Mouse (Mus musculus): ENCODE measurements around the gene Gpr15.

Gene Gpr15

GRCm38 (mm10) chr16:58718666-58719120 is at the start of gene Gpr15:
Gene Gpr15 (minus strand): TSS chr16:58719070.
- DNase-seq (ENCODE audit: low read depth in 1 of 2, low spot score in 2 of 2), result no peak

- no peak for DNase-seq (ENCODE audit: low read depth in 1 of 2, low spot score in 2 of 2)
Measured at GRCm38 (mm10) chr16:58763076-58763475, 44.2 kb upstream of the Gpr15 start, which contains the start of gene Olfr172. Gene Olfr172 (minus strand): TSS chr16:58763176.

GRCm38 (mm10) chr16:58756191-58756590 is 37.3 kb upstream of the Gpr15 start:
- DNase-seq (ENCODE audit: low read depth in 1 of 2, low spot score in 2 of 2), result no peak

DNA sequence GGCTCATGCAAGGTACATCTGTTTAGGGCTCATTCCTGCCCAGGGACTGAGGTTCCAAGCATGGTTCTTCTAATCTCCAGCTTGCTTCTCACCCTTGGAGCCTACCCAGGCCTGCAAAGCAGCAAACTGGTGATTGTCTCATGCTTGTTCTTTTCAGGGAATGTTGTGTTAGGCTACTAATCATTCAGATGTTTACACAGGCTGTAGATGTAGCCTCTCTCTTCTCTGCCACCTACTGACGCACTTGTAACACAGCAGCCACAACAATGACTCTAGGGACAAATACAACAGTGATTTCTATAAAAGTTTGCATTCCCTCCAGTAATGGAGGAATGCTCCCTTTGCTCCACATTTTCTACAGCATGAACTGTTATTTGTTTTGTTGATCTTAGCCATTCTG is 32.4 kb upstream of the Gpr15 start:
- no peak for DNase-seq (ENCODE audit: low read depth in 1 of 2, low spot score in 2 of 2)

DNA sequence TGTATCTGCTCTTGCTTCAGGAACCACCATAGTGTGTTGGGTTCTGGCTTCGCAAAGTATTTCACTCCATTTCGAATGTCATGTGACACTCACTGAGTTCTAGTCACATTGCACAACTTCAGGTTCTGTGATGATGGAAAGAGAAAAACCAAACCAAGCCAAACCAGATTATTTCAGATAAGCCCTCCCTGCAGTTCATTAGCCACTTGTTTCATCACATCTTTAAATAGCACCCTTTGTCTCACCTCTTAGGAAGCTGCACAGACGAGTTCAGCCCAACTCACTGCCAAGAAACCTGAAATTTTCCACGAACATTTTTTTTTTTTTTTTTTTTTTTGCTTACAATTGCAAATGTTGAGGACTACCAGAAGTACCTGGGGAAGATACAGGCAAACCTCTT is 27.8 kb upstream of the Gpr15 start:
- no peak for DNase-seq (ENCODE audit: low read depth in 1 of 2, low spot score in 2 of 2)

GRCm38 (mm10) chr16:58740751-58741150 is 21.9 kb upstream of the Gpr15 start:
- DNase-seq (ENCODE audit: low read depth in 1 of 2, low spot score in 2 of 2), result no peak

DNA sequence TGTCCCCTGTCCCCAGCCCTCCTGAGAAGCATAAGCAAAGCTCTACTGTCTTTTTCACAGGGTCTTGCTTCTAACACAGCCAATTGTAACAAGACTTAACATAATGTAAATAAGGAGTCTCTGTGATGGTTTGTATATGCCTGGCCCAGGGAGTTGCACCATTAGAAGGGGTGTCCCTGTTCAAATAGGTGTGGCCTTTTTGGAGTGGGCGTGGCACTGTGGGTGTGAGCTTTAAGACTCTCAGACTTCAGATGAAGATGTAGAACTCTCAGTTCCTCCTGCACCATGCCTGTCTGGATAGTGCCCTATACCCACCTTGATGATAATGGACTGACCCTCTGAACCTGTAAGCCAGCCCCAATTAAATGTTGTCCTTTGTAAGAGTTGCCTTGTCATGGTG is 19.9 kb upstream of the Gpr15 start:
- no peak for DNase-seq (ENCODE audit: low read depth in 1 of 2, low spot score in 2 of 2)

DNA sequence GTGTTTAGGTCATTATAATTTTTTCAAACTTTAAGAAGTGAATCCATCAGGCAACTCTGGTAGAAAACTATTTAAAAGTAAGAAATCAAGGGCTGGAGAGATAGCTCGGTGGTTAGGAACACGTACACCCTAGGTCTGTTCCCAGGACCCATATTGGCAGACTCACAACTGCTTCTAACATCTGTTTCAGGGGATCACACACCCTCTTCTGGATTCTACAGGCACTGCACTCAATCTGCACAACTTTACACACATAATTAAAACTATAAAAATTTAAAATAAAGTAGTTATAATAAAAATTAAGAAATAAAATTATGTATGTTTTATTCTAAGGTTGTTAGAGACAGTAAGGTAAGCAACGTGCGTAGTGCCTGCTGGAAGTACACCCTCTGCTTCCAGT is 19.3 kb upstream of the Gpr15 start:
- DNase-seq (ENCODE audit: low read depth in 1 of 2, low spot score in 2 of 2), result no peak

DNA sequence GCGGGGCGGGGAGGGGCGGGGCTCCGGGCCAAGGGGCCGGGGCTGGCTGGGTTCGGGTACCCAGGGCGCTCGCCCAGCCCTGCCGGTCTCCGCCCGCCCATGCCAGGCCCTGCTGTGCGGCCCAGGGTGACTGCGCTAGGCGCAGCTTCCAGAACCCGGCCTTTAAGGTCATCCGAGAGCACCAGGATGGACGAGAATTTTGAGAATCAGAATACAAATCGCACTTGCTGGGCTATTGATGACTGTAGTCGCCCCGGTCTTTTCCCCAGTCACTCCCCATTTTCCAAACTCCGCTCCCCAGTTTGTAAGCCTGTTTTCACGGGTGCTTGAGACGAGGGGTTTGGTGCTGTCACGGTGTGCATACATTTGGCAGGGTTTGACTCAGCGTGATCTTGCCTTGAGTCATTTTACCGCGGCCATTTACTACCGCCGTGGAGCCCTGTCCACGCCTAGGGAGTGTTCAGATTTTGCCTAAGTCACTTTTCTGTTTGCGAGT is 9.4 kb upstream of the Gpr15 start:
- no peak for DNase-seq (ENCODE audit: low read depth in 1 of 2, low spot score in 2 of 2)

DNA sequence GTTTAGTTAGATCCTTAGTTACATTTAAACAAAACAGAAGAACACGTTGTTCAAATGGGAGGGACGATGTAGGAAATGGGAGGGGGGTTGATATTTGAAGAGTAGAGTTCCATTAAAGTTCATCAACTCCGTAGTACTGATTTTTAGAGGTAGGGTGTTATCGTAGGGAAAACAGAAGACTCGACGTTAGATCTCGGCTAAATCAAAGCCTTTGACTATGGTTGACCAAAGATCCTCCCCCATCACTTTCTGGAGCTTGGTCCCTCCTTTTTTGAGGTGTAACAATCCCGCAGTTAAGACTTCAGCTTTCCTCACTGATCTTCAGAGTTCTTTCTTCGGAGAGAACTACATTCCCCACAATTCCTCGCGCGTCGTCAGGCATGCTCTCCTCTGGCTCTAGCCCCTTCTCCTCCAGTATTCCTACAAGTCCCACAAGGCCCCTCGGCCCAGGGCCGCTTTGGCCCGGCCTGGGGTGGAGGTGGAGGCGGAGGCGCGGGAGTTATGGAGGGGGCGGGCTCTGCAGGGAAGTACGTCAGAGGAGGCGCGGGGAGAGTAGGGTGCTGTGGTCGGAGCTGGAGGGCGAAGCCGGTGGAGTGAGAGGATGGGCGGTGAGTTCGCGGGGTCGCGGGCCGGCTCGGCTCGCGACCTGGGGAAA is 8.7 kb upstream of the Gpr15 start, which contains the start of gene Cldnd1:
Gene Cldnd1, plus strand, starts transcription at position 434 of the 655 bp plus-strand sequence.
- peak; percentile 90 for DNase-seq (ENCODE audit: low read depth in 1 of 2, low spot score in 2 of 2)

DNA sequence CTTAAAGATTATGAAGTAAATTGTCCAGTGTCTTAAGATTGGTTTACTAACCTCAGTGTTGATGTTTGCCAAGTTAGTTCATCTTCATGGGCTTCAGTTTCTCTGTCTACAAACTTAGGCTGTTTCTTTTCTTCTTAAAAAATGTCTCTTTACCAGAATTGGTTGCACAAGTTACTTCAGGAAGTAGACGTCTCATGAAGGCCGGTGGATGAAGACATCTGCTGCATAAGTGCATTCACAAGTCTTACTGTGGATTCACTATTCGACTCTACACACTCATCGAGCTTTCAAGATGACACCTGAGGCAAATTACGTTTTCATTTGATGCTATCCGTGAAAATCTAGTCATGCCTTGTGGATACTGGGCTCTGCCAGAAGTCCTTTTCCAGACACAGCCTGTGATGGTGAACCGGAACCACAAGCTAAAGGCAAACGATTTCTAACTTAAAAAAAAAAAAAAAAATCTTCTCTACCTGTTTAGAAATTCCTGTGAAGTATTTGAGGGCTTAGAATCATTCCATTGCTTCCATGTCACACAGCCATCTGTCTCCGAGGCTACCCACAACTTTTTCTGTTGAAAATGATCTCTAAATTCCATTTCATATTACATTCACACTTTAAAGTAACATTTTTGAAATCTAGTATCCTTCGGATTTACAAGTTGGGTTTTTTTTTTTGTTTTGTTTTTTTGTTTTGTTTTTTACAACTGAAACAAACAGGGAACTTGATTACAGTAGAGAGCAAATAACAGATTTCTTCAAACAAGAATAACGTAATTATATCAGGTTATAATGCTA is 8.0 kb upstream of the Gpr15 start:
- DNase-seq (ENCODE audit: low read depth in 1 of 2, low spot score in 2 of 2), result no peak

GRCm38 (mm10) chr16:58722292-58722691 is 3.4 kb upstream of the Gpr15 start:
- no peak for DNase-seq (ENCODE audit: low read depth in 1 of 2, low spot score in 2 of 2)

- DNase-seq (ENCODE audit: low read depth in 1 of 2, low spot score in 2 of 2), result no peak
Measured at GRCm38 (mm10) chr16:58715018-58715417, 3.9 kb downstream of the Gpr15 start.

DNA sequence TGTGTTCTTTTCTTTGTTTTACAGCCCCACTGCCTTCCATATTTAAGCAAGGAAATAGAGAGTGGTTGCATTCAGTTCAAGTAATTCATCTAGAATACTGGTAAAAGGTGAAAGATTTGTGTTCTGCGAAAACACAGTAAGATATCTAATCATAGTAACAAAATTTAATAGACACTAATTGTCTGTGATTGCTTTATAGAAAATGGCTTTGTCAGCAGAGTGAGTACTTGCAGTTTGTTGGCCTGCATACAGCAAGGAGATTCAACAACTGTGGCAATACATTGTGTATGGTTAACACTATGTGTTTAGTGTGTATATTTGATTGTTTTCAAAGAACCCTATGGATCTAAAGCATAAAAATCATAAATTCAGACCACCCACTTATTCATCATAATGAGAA is 5.7 kb downstream of the Gpr15 start:
- DNase-seq (ENCODE audit: low read depth in 1 of 2, low spot score in 2 of 2), result no peak

GRCm38 (mm10) chr16:58712221-58712620 is 6.6 kb downstream of the Gpr15 start:
- no peak for DNase-seq (ENCODE audit: low read depth in 1 of 2, low spot score in 2 of 2)

DNA sequence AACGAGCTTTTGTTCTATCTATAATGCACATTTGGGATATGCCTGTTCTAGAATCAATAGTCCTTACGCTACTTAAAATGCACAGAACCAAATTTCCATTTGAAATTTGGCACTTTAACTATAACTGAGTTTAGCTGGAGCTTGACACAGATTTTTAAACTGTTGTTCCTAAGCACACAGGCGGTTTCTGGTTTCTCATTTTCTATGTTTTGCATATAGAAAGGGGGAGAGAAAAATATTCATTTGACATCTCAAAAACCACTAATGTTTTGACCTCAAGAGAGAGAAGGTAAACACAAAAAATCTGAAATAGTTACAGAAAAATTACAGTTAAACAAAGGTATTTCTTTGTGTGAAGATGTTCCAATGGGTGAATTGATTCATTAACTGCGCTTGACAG is 9.3 kb downstream of the Gpr15 start:
- no peak for DNase-seq (ENCODE audit: low read depth in 1 of 2, low spot score in 2 of 2)

GRCm38 (mm10) chr16:58708601-58709475 is 10.0 kb downstream of the Gpr15 start:
- DNase-seq (ENCODE audit: low read depth in 1 of 2, low spot score in 2 of 2), result no peak

DNA sequence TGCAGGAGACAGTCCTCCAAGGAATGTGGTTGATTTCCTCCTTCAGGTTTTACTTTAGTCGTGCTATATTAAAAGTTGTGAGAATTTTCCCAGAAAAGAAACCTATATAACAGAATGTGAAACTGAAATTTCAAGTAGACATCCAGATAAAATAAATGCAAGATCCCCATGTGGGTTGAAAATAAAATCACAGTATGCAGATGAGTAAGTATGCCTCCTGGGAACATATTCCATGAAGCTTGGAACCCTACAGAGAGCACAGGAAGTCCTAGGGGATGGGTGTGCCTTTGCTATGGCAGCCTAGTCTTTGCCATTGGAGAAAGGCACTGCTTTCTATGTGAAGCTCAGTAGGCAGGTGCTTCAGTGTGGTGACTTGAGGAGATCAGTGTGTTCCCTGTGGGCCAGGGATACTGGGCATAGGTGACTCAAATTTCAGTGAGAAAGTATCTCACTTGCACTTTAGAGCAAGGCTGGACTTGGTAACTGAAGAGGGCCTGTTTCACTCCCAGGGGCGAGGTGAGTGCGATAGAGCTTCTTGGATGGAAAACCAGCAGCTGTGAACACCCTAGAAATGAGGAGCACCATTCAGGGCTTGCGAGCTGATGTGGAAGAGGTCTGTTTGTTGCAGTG is 11.5 kb downstream of the Gpr15 start:
- no peak for DNase-seq (ENCODE audit: low read depth in 1 of 2, low spot score in 2 of 2)

DNA sequence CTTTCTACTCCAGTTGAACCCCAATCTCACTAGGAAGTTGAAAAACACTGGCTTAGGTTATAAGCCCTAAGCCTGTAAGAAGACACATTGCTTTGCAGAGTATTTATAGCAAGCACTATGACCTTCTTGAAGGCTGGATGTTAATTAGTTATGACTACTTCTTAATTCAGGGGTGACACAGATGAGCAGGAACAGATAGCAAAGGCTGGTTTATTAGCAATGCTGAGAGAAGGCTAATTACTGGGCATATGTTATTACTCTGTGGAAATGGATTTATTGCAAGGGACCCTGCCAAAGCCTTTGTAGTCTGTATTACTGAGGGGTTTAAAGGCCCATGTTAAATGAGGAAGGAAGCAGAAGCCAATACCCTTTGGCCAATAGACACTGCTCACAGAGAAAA is 13.9 kb downstream of the Gpr15 start:
- no peak for DNase-seq (ENCODE audit: low read depth in 1 of 2, low spot score in 2 of 2)

GRCm38 (mm10) chr16:58703382-58704124 is 15.3 kb downstream of the Gpr15 start:
- no peak for DNase-seq (ENCODE audit: low read depth in 1 of 2, low spot score in 2 of 2)

Measured in monocyte, adult 2 months (primary cell).